Mouse (Mus musculus) neural tube, embryonic 12.5 days (tissue): ENCODE results near the gene Asic2. TPM values are rescaled to one million over a fixed set of nuclear protein-coding genes. Genes with fewer than 3 reads are reported as not detected.

Source experiments
- ATAC-seq: fragments of 200-750 bp; cut with Nextera tagmentation; 2 replicates; pipeline ENCODE4 v1.8.0; 2017; ENCODE audit warnings: low read depth, mild to moderate bottlenecking, moderate TSS enrichment, moderate library complexity; ENCODE audit not compliant: low FRiP score
- H3K27ac ChIP-seq: fragments of 300-500 bp; sonication (generic); 2 replicates; pipeline ENCODE4 v1.5.1; 2016
- H3K27me3 ChIP-seq: fragments of 300-500 bp; sonication (generic); replicated peaks from 2 replicates; pipeline ENCODE4 v1.6.1; 2016; ENCODE audit warnings: mild to moderate bottlenecking
- H3K36me3 ChIP-seq: fragments of 300-500 bp; sonication (generic); 2 replicates; pipeline ENCODE4 v1.6.1; 2016; ENCODE audit warnings: mild to moderate bottlenecking
- H3K4me1 ChIP-seq: fragments of 300-500 bp; sonication (generic); 2 replicates; pipeline ENCODE4 v1.6.1; 2016
- H3K4me2 ChIP-seq: fragments of 300-500 bp; sonication (generic); replicated peaks from 2 replicates; pipeline ENCODE4 v1.6.1; 2016; ENCODE audit warnings: mild to moderate bottlenecking
- H3K4me3 ChIP-seq: fragments of 300-500 bp; sonication (generic); 2 replicates; pipeline ENCODE4 v1.5.1; 2016
- H3K9ac ChIP-seq: fragments of 300-500 bp; sonication (generic); 2 replicates; pipeline ENCODE4 v1.6.1; 2016; ENCODE audit warnings: mild to moderate bottlenecking
- H3K9me3 ChIP-seq: fragments of 300-500 bp; sonication (generic); 2 replicates; pipeline ENCODE4 v1.6.1; 2016; ENCODE audit warnings: mild to moderate bottlenecking
- WGBS: fragments of 180-500 bp; shearing (Covaris S2); methylation state at CpG from one replicate; pipeline ENCODE4 v1.1.7; 2016; 5-methylcytosine and 5-hydroxymethylcytosine counted together
- polyA plus RNA-seq: library from polyadenylated mRNA; unstranded; fragments of >200 nt; fragmentation: Nextera tagmentation; extraction: Ambion mirVana; gene quantifications from 2 replicates; pipeline ENCODE4 v1.2.1, GENCODE M21; 2016

Asic2 gene
- polyA plus RNA-seq, 1 experiment from 2014 or later: 8.4 TPM

GRCm38 (mm10) chr11:81064006-81064405, 904.3 kb downstream of the Asic2 start:
- WGBS: 96% methylated on average over 2 of the region's 2 CpGs
- no peak for ATAC-seq

GRCm38 (mm10) chr11:81060077-81060476, 908.2 kb downstream of the Asic2 start:
- H3K9ac ChIP-seq: no peak overlapping the region
- 91% methylated on average over 2 of the region's 2 CpGs for WGBS
- no peak overlapping the region for H3K27ac ChIP-seq
- H3K4me1 ChIP-seq: no peaks in the 10 kb centered on the region; the same call in 1 of the 2 replicates
- H3K4me3 ChIP-seq: no peak overlapping the region
- H3K36me3 ChIP-seq: no peaks in the 10 kb centered on the region
- no peak for ATAC-seq
- no peaks in the 10 kb centered on the region for H3K9me3 ChIP-seq
- no peak overlapping the region for H3K4me2 ChIP-seq
- H3K27me3 ChIP-seq: no peaks in the 10 kb centered on the region

More at GRCm38 (mm10) chr11:81064006-81064405, 904.3 kb downstream of the Asic2 start:
- H3K4me3 ChIP-seq: no peak overlapping the region
- H3K9ac ChIP-seq: no peak overlapping the region
- H3K27ac ChIP-seq: no peak overlapping the region
- no peaks in the 10 kb centered on the region for H3K27me3 ChIP-seq
- no peaks in the 10 kb centered on the region for H3K36me3 ChIP-seq
- no peak overlapping the region for H3K4me2 ChIP-seq
- no peaks in the 10 kb centered on the region for H3K4me1 ChIP-seq
- no peaks in the 10 kb centered on the region for H3K9me3 ChIP-seq

- no peaks in the 10 kb centered on the region for H3K27me3 ChIP-seq
- no peaks in the 10 kb centered on the region; the same call in 1 of the 2 replicates for H3K4me1 ChIP-seq
- no peaks in the 10 kb centered on the region for H3K36me3 ChIP-seq
- no peak overlapping the region for H3K27ac ChIP-seq
- no peaks in the 10 kb centered on the region for H3K9me3 ChIP-seq
- H3K9ac ChIP-seq: no peak overlapping the region
- no peak overlapping the region for H3K4me2 ChIP-seq
- no peak overlapping the region for H3K4me3 ChIP-seq
- ATAC-seq: no peak
- 92% methylated on average over 9 of the region's 9 CpGs for WGBS
These were observed 908.7 kb downstream of the Asic2 start for GRCm38 (mm10) chr11:81059546-81059945.

- no peak for ATAC-seq
- Histone ChIP-seq H3K4me3 (no peak overlapping the region), H3K27me3 (no peaks in the 10 kb centered on the region), H3K9ac (no peak overlapping the region), H3K36me3 (no peaks in the 10 kb centered on the region), H3K4me2 (no peak overlapping the region), H3K9me3 (no peaks in the 10 kb centered on the region), H3K27ac (no peak overlapping the region), H3K4me1 (no peaks in the 10 kb centered on the region; the same call in 1 of the 2 replicates)
- 93% methylated on average over 3 of the region's 3 CpGs for WGBS
These were observed 910.8 kb downstream of the Asic2 start for GRCm38 (mm10) chr11:81057506-81057905.

GRCm38 (mm10) chr11:81056776-81057175, 911.5 kb downstream of the Asic2 start:
- ATAC-seq: no peak

GRCm38 (mm10) chr11:81055446-81056145, 912.7 kb downstream of the Asic2 start:
- WGBS: 64% methylated on average over 12 of the region's 12 CpGs
- ATAC-seq: no peak
- no peak overlapping the region for H3K4me3 ChIP-seq
- H3K27me3 ChIP-seq: no peaks in the 10 kb centered on the region
- H3K36me3 ChIP-seq: no peaks in the 10 kb centered on the region
- H3K4me2 ChIP-seq: no peak overlapping the region
- no peak overlapping the region for H3K27ac ChIP-seq
- H3K9ac ChIP-seq: no peak overlapping the region
- H3K9me3 ChIP-seq: no peaks in the 10 kb centered on the region
- H3K4me1 ChIP-seq: no peaks in the 10 kb centered on the region; the same call in 1 of the 2 replicates

More at GRCm38 (mm10) chr11:81056776-81057175, 911.5 kb downstream of the Asic2 start:
- Histone ChIP-seq H3K9ac (no peak overlapping the region), H3K27me3 (no peaks in the 10 kb centered on the region), H3K9me3 (no peaks in the 10 kb centered on the region), H3K4me3 (no peak overlapping the region), H3K36me3 (no peaks in the 10 kb centered on the region), H3K4me1 (no peaks in the 10 kb centered on the region; the same call in 1 of the 2 replicates), H3K4me2 (no peak overlapping the region), H3K27ac (no peak overlapping the region)
- WGBS: 90% methylated on average over 9 of the region's 9 CpGs

GRCm38 (mm10) chr11:81053826-81054225, 914.4 kb downstream of the Asic2 start:
- no peak overlapping the region for H3K4me2 ChIP-seq
- no peaks in the 10 kb centered on the region; the same call in 1 of the 2 replicates for H3K4me1 ChIP-seq
- ATAC-seq: no peak
- WGBS: 92% methylated on average over 8 of the region's 8 CpGs
- H3K27ac ChIP-seq: no peak overlapping the region
- no peaks in the 10 kb centered on the region for H3K27me3 ChIP-seq
- no peak overlapping the region for H3K4me3 ChIP-seq
- no peaks in the 10 kb centered on the region for H3K9me3 ChIP-seq
- H3K36me3 ChIP-seq: no peaks in the 10 kb centered on the region
- no peak overlapping the region for H3K9ac ChIP-seq

- ATAC-seq: no peak
- no peak overlapping the region for H3K27ac ChIP-seq
- 43% methylated on average over 3 of the region's 3 CpGs for WGBS
These were observed 926.6 kb downstream of the Asic2 start for GRCm38 (mm10) chr11:81041671-81042070.

GRCm38 (mm10) chr11:81039976-81040375, 928.3 kb downstream of the Asic2 start:
- no peak overlapping the region for H3K4me2 ChIP-seq
- 64% methylated on average over 5 of the region's 5 CpGs for WGBS

More at GRCm38 (mm10) chr11:81041671-81042070, 926.6 kb downstream of the Asic2 start:
- no peaks in the 10 kb centered on the region for H3K36me3 ChIP-seq
- H3K9me3 ChIP-seq: no peaks in the 10 kb centered on the region
- H3K4me3 ChIP-seq: no peak overlapping the region
- peaks cover 5% of the 10 kb centered on the region; the same call in 1 of the 2 replicates for H3K4me1 ChIP-seq
- no peaks in the 10 kb centered on the region for H3K27me3 ChIP-seq
- no peak overlapping the region for H3K9ac ChIP-seq
- H3K4me2 ChIP-seq: no peak overlapping the region

GRCm38 (mm10) chr11:81032151-81032550, 936.1 kb downstream of the Asic2 start:
- Histone ChIP-seq H3K27ac (no peak overlapping the region), H3K9ac (no peak overlapping the region), H3K36me3 (no peaks in the 10 kb centered on the region), H3K4me1 (no peaks in the 10 kb centered on the region), H3K9me3 (no peaks in the 10 kb centered on the region), H3K4me2 (no peak overlapping the region), H3K27me3 (no peaks in the 10 kb centered on the region), H3K4me3 (no peak overlapping the region)
- no peak for ATAC-seq
- 98% methylated on average over 3 of the region's 3 CpGs for WGBS

More at GRCm38 (mm10) chr11:81039976-81040375, 928.3 kb downstream of the Asic2 start:
- ATAC-seq: no peak
- no peaks in the 10 kb centered on the region for H3K36me3 ChIP-seq
- H3K4me1 ChIP-seq: peaks cover 5% of the 10 kb centered on the region; the same call in 1 of the 2 replicates
- H3K9me3 ChIP-seq: no peaks in the 10 kb centered on the region
- no peaks in the 10 kb centered on the region for H3K27me3 ChIP-seq
- H3K27ac ChIP-seq: no peak overlapping the region
- no peak overlapping the region for H3K9ac ChIP-seq
- H3K4me3 ChIP-seq: no peak overlapping the region

GRCm38 (mm10) chr11:81014776-81015175, 953.5 kb downstream of the Asic2 start:
- Histone ChIP-seq H3K27ac (no peak overlapping the region), H3K4me1 (no peaks in the 10 kb centered on the region), H3K9ac (no peak overlapping the region), H3K9me3 (no peaks in the 10 kb centered on the region), H3K4me2 (no peak overlapping the region), H3K27me3 (no peaks in the 10 kb centered on the region), H3K4me3 (no peak overlapping the region), H3K36me3 (no peaks in the 10 kb centered on the region)
- ATAC-seq: no peak
- WGBS: 97% methylated on average over 8 of the region's 8 CpGs

GRCm38 (mm10) chr11:81013501-81013900, 954.8 kb downstream of the Asic2 start:
- Histone ChIP-seq H3K4me1 (no peaks in the 10 kb centered on the region), H3K36me3 (no peaks in the 10 kb centered on the region), H3K9me3 (no peaks in the 10 kb centered on the region), H3K9ac (no peak overlapping the region), H3K27ac (no peak overlapping the region), H3K4me2 (no peak overlapping the region), H3K4me3 (no peak overlapping the region), H3K27me3 (no peaks in the 10 kb centered on the region)
- ATAC-seq: no peak
- WGBS: 92% methylated on average over 6 of the region's 6 CpGs

GRCm38 (mm10) chr11:81010766-81011165, 957.5 kb downstream of the Asic2 start:
- ATAC-seq: no peak
- Histone ChIP-seq H3K36me3 (no peaks in the 10 kb centered on the region), H3K9me3 (no peaks in the 10 kb centered on the region), H3K27me3 (no peaks in the 10 kb centered on the region), H3K4me2 (no peak overlapping the region), H3K9ac (no peak overlapping the region), H3K4me1 (no peaks in the 10 kb centered on the region), H3K27ac (no peak overlapping the region), H3K4me3 (no peak overlapping the region)
- 79% methylated on average over 7 of the region's 7 CpGs for WGBS
